Mouse (Mus musculus): ENCODE data around the gene Tsga10ip. TPM values are rescaled to one million over a fixed set of nuclear protein-coding genes. Genes with fewer than 3 reads are reported as not detected.
A peak's percentile ranks its signal among the peaks of the same experiment; 100 is the strongest.
"Not testable (repeated sequence)": the region's sequence is repeated elsewhere in the genome, so short reads cannot be mapped to it uniquely, and the experiment has no call there.

Gene Tsga10ip
- total RNA-seq, 2 experiments from 2014 or later, result not detected

DNA sequence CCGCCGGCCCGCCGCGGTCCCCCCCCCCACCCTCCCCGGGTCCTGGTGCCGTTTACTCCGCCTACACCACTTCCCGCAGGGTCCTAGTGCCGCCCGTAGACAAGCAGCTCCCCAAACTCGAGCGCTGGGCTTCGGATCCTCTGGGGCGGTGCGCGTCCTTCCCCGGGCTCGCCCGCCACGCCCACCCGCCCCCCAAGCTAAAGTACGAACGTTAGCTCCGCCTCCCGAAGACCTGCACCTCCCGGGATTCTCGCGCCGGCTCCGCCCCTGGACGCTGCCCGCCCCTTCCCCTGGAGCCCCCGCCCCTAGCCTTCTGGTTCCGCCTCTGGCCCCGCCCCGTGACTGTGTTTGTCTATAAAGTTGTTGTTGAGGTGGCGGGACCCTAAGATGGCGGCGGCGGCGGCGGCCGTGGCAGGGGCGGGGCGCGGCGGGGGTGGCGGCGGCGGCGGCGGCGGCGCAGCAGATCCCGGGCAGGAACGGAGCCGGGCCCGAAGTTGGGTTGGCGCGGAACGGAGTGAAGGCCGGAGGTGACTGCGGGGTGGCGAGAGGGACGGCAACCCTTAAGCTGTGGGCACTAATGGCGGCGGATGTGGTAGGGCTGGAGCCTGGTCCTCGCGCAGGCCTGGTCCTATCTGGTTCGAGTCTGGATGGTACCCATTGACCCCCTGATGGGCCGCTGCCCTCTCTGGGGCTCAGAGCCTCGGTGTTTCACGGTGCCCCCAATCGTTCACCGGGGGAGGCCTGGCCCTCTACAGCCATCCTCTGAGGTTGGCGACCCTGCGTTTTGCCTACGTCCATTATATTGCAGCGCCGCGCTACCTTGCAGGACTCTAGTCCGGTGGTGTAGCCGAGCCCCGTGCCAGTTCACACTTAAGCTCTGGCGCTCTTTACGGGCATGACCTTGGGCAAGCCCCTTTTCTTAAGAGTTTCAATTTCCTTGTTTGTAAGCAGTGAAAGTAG, 22.7 kb upstream of the Tsga10ip start, which contains the start of the genes Drap1 and AI837181:
Gene Drap1, minus strand, starts transcription at position 198 of the 960 bp plus-strand sequence.
Gene AI837181, plus strand, starts transcription at position 363 of the 960 bp plus-strand sequence.
- intact Hi-C loops (cut with DNase I), result no loop called here
- peak; percentile 91 to 97 for DNase-seq (ENCODE audit: extremely low spot score in 1 of 2, low spot score in 2 of 2)

DNA sequence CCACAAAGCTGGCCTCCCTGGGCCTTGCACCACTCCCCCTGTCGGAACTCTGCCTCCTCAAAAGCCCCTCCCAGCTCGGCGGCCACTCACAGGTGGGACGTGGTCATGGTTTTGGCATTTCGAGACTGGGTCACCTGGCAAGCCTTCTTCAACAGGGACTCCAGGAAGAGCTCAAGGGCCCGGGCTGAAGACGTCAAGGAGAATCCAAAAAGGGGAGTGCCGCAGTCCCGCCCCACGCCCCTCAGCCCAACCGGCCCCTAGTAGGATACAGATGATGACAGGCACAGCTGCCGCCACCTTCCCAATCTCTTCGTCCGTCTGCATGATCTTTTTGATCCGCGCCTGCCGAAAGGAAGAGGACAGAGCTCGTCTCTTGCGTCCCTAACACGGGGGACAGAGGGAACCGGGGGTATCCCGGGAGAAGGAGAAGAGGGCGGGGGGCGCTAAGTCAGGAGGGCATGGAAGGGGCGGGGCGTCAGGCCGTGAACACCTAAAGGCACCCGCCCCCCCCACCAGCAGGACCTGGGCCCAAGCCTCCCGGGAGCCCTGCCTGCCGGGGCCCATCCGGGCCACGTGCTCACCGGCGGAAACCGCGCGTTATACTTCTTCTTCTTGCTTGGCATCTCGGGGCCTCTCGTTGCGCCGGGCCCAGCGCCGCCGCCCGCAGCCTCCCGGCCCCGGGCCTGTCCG, 21.9 kb upstream of the Tsga10ip start:
- intact Hi-C loops (cut with DNase I), result no loop called here
- DNase-seq (ENCODE audit: extremely low spot score in 1 of 2, low spot score in 2 of 2), result peak in 1 of 2 experiments; percentile 88

DNA sequence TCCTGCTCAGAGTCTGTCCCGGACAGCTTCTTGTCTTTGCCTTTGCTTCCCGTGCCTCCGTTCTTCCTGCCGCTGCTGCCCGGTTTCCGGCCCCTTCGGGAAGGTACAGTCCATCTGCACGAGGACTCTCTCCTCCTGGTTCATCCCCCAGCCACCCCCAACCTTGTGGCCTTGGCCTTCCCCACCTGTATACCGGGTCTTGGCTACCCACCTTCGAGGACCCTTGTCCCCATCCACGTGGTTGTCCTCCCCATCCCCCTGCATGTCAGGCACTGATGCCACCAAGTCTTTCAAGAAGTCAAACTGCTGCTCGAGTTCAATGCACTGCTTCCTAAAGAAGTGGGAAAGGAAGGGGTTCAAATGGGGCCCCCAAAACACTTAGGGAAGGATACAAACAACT, 21.2 kb upstream of the Tsga10ip start:
- intact Hi-C loops (cut with DNase I), result no loop called here
- DNase-seq (ENCODE audit: extremely low spot score in 1 of 2, low spot score in 2 of 2), result no peak

DNA sequence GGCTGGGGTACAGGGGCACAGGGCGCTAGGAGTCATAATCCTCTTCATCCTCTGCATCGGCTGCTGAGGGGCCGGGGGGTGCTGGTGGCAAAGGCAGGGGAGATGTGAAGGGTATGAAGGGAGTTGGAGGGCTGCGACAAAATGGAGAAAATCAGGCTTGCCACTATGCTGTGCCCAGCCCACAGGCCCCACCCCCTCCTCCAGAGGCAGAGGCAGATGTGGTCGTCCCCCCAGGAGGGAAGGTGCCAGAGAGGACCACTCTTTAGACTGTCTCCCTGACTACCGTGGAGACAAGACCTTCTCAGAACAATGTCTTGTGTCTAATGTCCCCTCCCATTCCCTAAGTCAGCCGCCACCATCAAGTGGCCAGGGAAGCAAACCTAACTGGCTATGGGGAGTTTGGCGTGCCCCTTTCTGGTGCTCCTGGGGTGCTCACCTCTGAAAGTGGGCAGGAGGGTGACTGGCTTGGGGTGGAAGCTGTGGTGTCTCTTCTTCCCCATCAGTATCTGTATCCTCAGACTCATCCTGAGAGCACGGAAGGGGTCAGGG, 20.6 kb upstream of the Tsga10ip start:
- DNase-seq (ENCODE audit: extremely low spot score in 1 of 2, low spot score in 2 of 2), result no peak
- intact Hi-C loops (cut with DNase I), result no loop called here

DNA sequence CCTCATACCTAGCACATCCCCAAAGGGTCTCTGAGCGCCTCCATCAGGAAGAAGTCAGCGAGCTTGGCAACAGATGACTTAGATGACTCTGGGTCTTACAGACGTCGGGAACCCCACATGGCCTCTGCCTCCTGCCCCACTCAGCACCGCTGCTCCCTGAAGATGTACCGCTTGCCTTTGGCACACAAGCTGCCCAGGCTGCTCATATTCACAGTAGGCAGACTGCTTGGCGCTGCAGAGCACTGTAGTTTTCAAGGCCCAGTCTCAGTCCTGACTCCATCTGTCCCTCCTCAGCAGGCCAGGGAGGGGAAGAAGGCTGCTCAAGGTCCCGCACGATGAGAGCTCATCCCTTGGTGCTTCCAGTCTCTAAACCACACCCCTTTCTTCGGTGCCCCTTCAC, 19.9 kb upstream of the Tsga10ip start:
- no peak for DNase-seq (ENCODE audit: extremely low spot score in 1 of 2, low spot score in 2 of 2)
- intact Hi-C loops (cut with DNase I), result no loop called here

DNA sequence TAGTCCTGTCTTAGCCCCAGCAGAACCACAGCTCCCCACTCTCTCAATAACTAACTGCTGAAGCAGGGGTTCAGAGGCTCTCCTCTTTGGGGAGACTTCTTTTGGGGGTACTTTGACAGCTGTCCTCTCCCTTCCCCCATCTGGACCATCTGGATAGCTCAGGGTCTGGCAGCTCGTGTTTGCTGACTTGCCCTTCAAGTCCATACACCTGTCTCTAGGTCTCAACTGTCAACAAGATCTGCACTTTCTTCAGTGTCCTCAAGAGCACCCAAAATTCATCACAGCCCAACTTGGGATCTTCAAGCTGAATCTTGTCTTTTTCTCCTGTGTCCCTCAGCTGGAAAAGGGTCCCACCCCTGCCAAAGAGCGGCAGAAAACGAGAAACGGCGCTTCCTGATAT, 19.5 kb upstream of the Tsga10ip start:
- intact Hi-C loops (cut with DNase I), result no loop called here
- DNase-seq (ENCODE audit: extremely low spot score in 1 of 2, low spot score in 2 of 2), result no peak

DNA sequence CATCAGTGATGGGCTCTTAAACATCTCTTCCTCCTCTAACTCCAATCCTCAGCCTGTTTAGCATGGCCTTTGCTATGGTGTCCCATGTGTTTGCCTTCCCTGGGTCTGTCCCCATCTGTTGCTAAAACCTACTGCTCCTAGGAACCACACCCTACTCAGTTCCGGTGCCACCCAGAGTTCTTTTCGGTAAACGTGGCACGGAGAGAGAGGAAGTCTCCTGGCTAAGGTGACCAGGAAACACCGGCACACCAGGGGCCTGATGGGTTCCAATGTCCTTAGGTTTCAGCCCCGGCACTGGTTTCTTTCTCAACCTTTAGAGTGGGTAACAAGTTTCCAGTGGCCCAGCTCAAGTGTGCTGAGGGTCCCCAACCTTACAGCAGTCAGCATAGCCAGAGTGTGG, 18.3 kb upstream of the Tsga10ip start:
- intact Hi-C loops (cut with DNase I), result no loop called here
- no peak for DNase-seq (ENCODE audit: extremely low spot score in 1 of 2, low spot score in 2 of 2)

DNA sequence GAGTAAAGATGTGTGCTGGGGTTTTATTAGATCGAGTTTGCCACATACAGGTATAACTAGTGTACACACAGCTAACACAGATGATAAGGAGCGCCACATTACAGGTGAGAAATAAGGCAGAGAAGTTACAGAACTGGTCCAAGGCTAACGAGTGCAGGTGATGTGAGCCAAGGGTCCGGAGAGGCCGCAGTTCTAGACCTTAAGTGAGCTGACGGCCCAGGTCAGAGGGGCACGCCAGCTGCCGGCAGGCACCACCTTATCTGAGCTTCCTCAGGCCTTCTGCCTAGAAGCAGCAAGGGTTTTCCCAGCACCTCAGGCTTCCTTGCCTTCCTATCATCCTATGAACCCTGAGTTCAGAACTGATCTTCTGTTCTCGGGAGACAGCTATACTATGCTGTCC, 17.3 kb upstream of the Tsga10ip start:
- DNase-seq (ENCODE audit: extremely low spot score in 1 of 2, low spot score in 2 of 2), result no peak
- intact Hi-C loops (cut with DNase I), result no loop called here

DNA sequence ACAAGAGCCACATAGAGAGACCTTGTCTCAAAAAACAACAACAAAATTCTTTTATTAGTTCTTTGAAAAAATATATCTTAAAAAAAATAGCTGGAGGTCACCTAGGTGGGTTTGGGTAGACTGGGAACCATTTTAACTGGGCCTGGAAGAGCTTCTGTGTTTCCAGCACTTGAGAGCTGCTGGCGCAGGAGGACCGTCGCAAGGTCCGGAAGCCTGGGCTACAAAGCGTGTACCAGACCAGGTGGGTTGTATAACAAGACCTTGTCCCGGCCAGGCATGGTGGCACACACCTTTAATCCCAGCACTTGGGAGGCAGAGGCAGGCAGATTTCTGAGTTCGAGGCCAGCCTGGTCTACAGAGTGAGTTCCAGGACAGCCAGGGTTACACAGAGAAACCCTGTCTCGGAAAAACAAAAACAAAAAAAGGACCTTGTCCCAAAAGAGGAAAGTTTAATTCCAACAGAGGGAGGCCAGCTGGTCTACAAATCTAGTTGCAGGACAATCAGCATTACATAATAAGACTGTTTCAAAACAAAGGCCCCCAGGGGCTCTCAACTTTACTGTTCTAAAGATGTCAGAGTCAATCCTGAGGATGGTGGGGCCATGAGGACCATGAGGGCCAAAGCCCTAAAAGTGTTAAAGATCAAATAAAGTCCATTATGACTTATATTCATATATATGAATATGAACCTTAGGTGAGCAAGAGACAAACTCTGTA, 16.6 kb upstream of the Tsga10ip start:
- intact Hi-C loops (cut with DNase I), result no loop called here
- no peak for DNase-seq (ENCODE audit: extremely low spot score in 1 of 2, low spot score in 2 of 2)

DNA sequence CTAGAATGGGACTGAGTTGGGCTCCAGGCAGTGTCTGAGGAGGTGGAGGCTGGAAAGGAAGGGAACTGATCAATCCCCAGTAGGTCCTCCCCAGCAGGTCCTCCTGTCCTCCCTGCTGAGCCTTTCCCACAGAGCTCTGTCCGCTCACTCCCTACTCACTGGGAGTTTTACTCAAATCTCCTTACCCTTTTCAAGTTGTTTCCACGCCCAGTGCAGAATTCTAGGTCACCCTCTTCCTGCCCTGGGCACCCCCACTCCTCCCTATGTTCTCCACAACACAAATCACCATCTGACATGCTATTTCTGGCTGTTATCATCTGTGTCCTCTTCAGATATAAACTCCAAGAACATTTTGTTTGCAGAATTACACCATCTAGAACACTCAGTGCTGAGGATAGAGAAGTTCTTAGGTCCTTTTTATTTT, 12.2 kb upstream of the Tsga10ip start:
- intact Hi-C loops (cut with DNase I), result no loop called here
- no peak for DNase-seq (ENCODE audit: extremely low spot score in 1 of 2, low spot score in 2 of 2)

DNA sequence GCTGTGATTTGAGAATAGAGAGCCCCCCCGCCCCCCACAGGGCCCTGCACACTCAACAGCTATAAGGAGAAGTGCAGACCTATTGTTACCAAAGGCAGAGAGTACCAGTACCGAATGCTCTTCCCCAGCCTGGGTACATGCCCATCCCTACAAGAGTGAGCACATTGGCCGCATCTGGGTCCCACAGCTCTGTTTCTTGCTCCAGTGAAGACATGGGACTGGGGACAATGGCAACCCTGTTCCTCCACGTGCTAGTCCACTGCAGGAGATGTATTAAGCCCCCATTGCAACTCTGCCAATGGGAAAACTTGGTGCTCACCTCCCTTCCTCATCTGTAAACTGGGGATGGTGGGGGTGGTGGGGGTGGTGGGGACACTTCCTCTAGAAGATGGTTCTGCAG, 11.5 kb upstream of the Tsga10ip start:
- DNase-seq (ENCODE audit: extremely low spot score in 1 of 2, low spot score in 2 of 2), result no peak
- intact Hi-C loops (cut with DNase I), result no loop called here

DNA sequence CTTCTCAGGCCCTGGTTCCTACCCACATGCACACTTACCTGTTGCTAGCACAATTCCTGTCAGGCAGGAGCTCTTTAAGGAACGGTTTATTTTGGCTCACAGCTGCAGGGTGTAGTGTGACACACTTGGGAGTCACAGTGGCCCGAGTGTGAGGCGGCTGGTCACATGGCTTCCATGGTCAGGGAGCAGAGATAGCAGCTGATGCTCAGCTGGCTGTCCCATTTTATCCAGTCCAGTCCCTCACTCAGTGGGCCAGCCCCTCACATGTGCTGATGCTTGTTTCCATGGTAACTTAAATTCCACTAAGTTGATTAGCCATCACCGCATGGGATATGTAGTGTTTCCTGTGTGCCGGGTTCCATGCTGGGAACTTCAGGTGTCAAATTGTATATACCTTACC, 9.6 kb upstream of the Tsga10ip start:
- DNase-seq (ENCODE audit: extremely low spot score in 1 of 2, low spot score in 2 of 2), result no peak
- intact Hi-C loops (cut with DNase I), result no loop called here

DNA sequence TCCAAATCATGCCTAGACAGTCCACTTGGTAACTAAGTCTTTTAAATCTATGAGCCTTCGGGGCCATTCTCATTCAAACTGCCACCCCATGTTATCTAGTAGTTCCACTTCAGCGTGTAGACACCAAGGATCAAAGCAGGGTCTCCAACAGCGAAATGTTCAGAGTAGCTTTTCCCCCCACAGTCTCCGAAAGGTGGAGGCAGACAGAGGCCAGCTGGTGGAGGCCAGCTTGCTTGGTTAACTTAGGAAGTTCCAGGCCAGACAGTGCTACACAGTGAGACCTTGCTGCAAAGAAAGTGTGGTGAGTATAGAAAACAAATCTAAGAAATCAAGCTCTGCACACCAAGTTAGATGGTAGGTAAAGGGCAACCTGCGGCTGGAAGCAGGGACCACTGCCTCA, 8.3 kb upstream of the Tsga10ip start:
- intact Hi-C loops (cut with DNase I), result no loop called here

DNA sequence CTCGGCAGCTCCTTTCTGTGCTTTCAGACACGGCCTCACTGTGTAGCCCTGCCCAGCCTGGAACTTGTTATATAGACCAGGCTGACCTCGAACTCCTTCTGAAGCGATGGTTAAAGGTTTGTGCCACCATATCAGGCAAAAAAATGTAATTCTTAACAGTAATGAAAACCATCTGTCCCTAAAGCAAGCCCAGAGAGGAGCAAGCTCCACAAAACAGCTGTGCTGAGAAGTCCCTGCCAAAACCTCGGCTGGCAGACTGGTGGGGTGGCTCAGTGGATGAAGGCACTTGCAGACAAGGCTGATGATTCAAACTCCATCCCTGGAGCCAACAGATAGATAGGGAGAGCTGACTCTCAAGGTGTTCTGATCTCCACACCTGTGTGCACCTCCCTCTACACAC, 6.7 kb upstream of the Tsga10ip start:
- DNase-seq (ENCODE audit: extremely low spot score in 1 of 2, low spot score in 2 of 2), result no peak
- intact Hi-C loops (cut with DNase I), result no loop called here

More for the DNA sequence above, 8.3 kb upstream of the Tsga10ip start:
- DNase-seq (ENCODE audit: extremely low spot score in 1 of 2, low spot score in 2 of 2), result no peak

DNA sequence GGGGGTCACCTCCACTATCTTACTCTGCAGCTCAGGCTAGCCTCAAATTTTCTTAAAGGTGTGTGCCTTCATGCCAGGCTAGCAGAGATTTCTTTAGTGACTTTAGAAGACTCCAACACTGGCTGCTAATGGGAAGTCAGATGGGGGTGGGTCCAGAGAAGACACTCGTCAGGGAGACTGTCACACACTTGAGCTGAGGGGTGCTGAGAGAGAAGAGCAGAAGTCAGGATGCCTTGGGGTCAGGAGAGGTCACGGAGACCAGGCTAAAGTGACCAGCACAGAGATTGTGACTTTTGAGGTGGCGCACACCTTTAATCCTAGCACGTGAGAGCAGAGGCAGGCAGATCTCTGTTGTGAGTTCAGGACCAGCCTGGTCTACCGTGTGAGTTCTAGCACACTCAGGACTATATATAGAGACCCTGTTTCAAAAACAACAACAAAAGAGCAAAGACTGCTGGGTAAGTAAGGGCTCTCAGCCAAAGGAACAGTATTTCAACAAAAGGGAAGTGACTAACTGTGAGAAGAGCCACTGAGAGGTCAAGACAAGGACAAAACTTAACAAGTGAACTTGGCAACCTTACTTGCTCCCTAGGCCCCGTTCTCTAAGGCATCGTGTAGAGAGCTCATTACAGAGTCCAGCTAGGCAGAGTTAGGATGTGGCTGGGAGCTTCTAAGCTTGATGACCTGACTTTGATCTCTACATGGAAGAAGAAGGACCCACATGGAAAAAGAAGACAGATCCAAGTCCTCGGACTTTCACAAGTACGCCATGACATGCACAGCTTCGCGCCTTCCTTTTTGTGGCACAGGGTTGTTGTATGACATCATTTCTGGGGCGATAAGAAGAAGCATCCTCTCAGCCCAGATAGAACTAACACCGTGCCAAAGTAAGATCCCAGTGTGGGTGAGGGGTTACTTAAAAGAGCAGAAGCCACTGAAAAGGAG, 6.0 kb upstream of the Tsga10ip start:
- intact Hi-C loops (cut with DNase I), result no loop called here
- DNase-seq (ENCODE audit: extremely low spot score in 1 of 2, low spot score in 2 of 2), result no peak

DNA sequence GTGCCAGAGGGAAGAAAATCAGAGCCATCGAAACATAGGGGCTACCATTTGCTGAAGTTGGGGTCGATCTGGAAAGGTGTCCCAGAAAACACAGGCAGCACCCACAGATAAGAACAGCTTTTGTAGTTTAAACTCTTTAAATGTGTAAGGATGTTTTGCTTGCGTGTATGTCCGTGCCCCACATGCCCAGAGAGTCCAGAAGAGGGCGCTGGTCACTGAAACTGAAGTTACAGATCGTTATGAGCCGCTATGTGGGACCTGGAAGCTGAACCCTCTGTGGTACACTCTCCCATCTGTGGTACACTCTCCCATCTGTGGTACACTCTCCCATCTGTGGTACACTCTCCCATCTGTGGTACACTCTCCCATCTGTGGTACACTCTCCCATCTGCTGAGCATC, 4.8 kb upstream of the Tsga10ip start:
- peak in 1 of 2 experiments; percentile 65 for DNase-seq (ENCODE audit: extremely low spot score in 1 of 2, low spot score in 2 of 2)
- intact Hi-C loops (cut with DNase I), result no loop called here

DNA sequence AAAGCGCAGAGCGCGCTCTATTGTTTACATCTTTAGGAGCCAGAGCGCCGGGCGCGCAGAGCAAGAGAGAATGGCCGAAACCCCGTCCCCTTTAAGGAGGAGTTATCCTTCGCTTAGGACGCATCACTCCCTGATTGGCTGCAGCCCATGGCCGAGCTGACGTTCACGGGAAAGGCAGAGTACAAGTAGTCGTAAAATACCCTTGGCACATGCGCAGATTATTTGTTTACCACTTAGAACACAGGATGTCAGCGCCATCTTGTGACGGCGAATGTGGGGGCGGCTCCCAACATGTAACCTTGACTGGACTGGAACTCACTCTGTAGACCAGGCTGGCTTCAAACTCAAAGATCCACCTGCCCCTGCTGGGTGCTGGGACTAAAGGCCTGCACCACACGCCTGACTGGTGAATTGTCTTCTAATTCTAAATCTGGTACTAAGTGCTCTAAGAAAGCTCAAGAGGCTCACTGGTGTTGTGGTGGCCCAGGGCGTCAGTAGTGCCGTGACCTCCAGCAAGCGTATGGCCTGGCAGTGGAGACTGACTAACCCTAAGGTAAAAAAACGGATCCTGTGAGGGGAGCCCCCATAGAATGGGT, 4.3 kb upstream of the Tsga10ip start:
- DNase-seq (ENCODE audit: extremely low spot score in 1 of 2, low spot score in 2 of 2); intact Hi-C loops (cut with DNase I): not testable (repeated sequence)

DNA sequence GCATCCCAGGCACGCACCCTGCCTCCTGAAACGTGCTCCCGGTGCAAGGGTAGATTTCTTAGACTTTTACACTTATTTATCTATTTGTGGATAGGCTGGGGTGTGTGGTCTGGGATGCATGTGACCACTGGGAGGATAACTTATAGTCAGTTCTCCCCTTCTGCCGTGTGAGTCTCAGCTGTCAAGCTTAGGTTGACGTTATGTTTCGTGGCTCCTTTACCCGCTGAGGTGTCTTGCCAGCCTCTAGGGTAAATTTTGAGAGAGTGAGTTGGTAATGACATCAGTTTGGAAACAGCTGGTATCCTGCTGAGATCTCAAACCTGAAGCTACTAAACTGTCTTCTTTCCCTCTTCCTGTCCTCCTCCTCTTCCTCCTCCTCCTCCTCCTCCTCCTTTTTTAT, 3.6 kb upstream of the Tsga10ip start:
- intact Hi-C loops (cut with DNase I), result no loop called here
- no peak for DNase-seq (ENCODE audit: extremely low spot score in 1 of 2, low spot score in 2 of 2)

Measured in left cerebral cortex, postnatal 10 days (tissue).